Mouse (Mus musculus) liver, adult 2 months (tissue): ENCODE data around the gene Txnrd2. TPM values are rescaled to one million over a fixed set of nuclear protein-coding genes. Genes with fewer than 3 reads are reported as not detected.

Experiments used
- DNase-seq: peaks from one replicate; pipeline ENCODE4 v3.0.0-alpha.2; 2011; ENCODE audit warnings: low read depth, low spot score; ENCODE audit errors: extremely low read depth
- H3K27ac ChIP-seq: fragments of 200-500 bp; replicated peaks from 2 replicates; pipeline ENCODE4 v1.5.1; 2012; ENCODE audit warnings: low read depth, mild to moderate bottlenecking, control low read depth, inconsistent platforms, low read length; ENCODE audit not compliant: insufficient read depth
- H3K27me3 ChIP-seq: fragments of 200-500 bp; 2 replicates; pipeline ENCODE4 v1.6.1; 2012; ENCODE audit warnings: mild to moderate bottlenecking, moderate library complexity, low read length, inconsistent platforms; ENCODE audit not compliant: control insufficient read depth, insufficient read depth
- H3K36me3 ChIP-seq: fragments of 200-500 bp; 2 replicates; pipeline ENCODE4 v1.6.1; 2012; ENCODE audit warnings: low read length, inconsistent platforms; ENCODE audit not compliant: control insufficient read depth, insufficient read depth
- H3K4me1 ChIP-seq: fragments of 200-500 bp; 2 replicates; pipeline ENCODE4 v1.6.1; 2011; ENCODE audit warnings: low read length; ENCODE audit not compliant: control insufficient read depth, insufficient read depth
- H3K4me3 ChIP-seq: fragments of 200-500 bp; 2 replicates; pipeline ENCODE4 v1.5.1; 2011; ENCODE audit warnings: low read depth, mild to moderate bottlenecking, control low read depth, low read length, moderate library complexity; ENCODE audit not compliant: insufficient read depth
- H3K79me2 ChIP-seq: fragments of 200-500 bp; 2 replicates; pipeline ENCODE4 v1.6.1; 2012; ENCODE audit warnings: inconsistent platforms, mild to moderate bottlenecking, low read length, moderate library complexity; ENCODE audit not compliant: control insufficient read depth, insufficient read depth
- H3K9ac ChIP-seq: fragments of 200-500 bp; 2 replicates; pipeline ENCODE4 v1.6.1; 2012; ENCODE audit warnings: low read depth, mild to moderate bottlenecking, control low read depth, inconsistent platforms, low read length
- CTCF ChIP-seq: fragments of 200-500 bp; IDR thresholded peaks from 2 replicates; pipeline ENCODE4 v1.5.1; 2011; ENCODE audit warnings: low read depth, low read length, control low read depth
- POLR2A ChIP-seq: fragments of 200-500 bp; IDR thresholded peaks from 2 replicates; pipeline ENCODE4 v1.6.1; 2011; ENCODE audit warnings: low read length, control low read depth; ENCODE audit not compliant: insufficient read depth; ENCODE audit errors: extremely low read depth
- WGBS: fragments of 180-500 bp; shearing (Covaris S2); methylation state at CpG from one replicate; pipeline ENCODE4 v1.1.7; 2018; 5-methylcytosine and 5-hydroxymethylcytosine counted together
- polyA plus RNA-seq: library from polyadenylated mRNA; depleted of rRNA; stranded (reverse); fragments of >200 nt; gene quantifications from 2 replicates; pipeline ENCODE4 v1.2.3, GENCODE M21; 2012
- total RNA-seq: library from RNA; depleted of rRNA; stranded (reverse); fragments of >200 nt; gene quantifications from 2 replicates; pipeline ENCODE4 v1.2.3, GENCODE M21; 2014

Gene Txnrd2
- total and polyA plus RNA-seq, 2 experiments = 23.9 to 46.6 TPM

DNA sequence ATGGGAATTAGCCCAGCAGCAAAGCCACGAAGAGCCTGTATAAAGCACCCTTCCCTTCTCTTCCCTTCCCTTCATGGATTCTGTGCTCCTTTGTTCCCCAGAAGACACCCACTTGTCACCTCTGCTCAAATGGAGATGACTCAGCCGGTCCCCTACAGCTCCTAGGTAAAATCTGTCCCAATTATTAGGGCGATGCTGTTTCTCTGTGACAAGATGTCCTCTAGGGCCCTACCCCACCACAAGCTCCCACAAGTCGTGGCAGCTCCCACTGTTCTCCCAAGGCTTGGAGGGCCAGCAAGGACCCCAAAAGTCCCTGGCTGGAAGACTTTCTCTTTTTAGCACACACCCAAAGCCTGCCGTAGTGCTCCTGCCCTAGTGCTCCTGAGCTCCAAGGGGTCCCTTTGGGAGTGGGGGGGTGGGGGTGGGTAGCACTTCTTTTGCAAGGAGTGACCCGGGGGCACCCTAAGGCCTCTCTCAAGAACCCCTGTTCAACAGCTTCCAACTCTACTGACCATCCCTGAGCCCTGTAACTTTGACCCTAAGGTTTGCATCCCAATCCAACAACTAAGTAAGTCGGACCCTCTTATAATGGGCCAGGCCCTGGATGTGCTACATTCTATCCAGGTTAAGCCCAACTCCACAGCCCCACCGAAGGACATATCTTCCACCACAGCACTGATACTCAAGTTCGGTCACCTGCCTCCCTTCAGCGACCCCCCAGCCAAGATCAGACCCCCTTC, 539 bp upstream of the Txnrd2 start:
- TF ChIP-seq CTCF = no peak
- TF ChIP-seq POLR2A = no peak
- Histone ChIP-seq H3K4me1 (peaks cover 41% of the 10 kb centered on the region), H3K27me3 (no peaks in the 10 kb centered on the region), H3K36me3 (peaks cover 20% of the 10 kb centered on the region), H3K79me2 (peaks cover 25% of the 10 kb centered on the region; the same call in 1 of the 2 replicates), H3K27ac (peak overlapping the region; percentile 96), H3K4me3 (peak overlapping the region; percentile 75), H3K9ac (peak overlapping the region; percentile 97)
- DNase-seq = peak; percentile 46
- 2% methylated on average over 10 of the region's 10 CpGs for WGBS

DNA sequence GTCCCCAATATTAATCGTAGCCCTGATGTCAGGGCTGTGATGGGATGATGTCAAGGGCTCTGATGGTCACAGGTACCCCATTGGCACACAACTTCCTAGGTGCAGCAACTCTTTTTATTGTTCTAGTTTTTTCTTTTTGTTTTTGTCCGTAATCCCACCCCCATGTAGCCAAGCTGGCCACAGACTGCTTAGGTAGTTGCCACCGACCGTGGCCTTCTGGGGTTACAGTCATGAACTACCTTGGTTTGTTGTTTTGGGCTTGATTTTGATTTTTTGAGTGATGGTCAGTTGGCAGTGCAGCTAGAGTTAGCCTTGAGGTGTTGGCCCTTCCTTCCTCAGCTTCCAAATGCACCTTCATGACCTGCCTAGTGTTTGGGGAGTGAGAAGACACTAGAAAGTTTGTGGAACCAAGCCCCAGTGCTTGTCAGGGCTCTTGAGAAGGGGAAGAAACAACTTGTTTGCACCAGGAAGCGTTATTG, 657 bp downstream of the Txnrd2 start, which contains the start of gene Comt:
Comt (minus strand) TSS at position 51 of the 479 bp plus-strand sequence.
- peak within 1 kb of the TSS; percentile 75 for H3K4me3 ChIP-seq
- WGBS = 31% methylated on average over 5 of the region's 5 CpGs
- H3K79me2 ChIP-seq = peaks cover 23% of the 10 kb centered on the region; the same call in 1 of the 2 replicates
- no peak for TF ChIP-seq CTCF
- TF ChIP-seq POLR2A = no peak
- peak within 1 kb of the TSS; percentile 97 for H3K9ac ChIP-seq
- H3K36me3 ChIP-seq = peaks cover 15% of the 10 kb centered on the region
- DNase-seq = no peak
- peak within 1 kb of the TSS; percentile 96 for H3K27ac ChIP-seq
- H3K4me1 ChIP-seq = peaks cover 34% of the 10 kb centered on the region
- no peaks in the 10 kb centered on the region for H3K27me3 ChIP-seq

DNA sequence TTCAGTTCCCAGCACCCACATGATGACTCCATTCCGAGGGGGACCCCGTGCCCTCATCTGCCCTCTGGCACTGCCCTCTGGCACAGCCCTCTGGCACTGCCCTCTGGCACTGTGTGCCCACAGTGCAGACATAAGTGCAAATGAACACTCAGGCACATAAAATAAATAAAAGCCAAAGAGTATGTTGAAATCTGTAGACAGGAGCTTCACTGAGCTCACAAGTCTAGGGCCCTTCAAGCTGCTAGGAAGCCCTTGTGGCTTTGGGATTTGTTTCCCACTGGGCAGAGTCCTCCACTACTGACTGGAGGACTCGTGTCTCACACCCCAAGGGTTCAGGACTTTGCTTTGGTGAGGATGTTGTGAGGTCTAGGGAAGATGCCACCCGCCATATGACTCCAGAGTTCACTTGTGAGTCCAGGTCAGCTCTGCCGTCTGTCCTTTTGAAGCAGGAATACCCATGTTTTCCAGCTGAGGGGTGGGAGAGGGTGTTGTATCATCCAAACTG, 1.9 kb downstream of the Txnrd2 start:
- DNase-seq = peak; percentile 90
- no peaks in the 10 kb centered on the region for H3K27me3 ChIP-seq
- WGBS = 20% methylated on average over 5 of the region's 5 CpGs
- peaks cover 31% of the 10 kb centered on the region for H3K4me1 ChIP-seq
- peak overlapping the region; percentile 96 for H3K27ac ChIP-seq
- TF ChIP-seq POLR2A = no peak
- no peak for TF ChIP-seq CTCF
- no peak overlapping the region for H3K4me3 ChIP-seq
- H3K36me3 ChIP-seq = peaks cover 8% of the 10 kb centered on the region
- H3K9ac ChIP-seq = peak overlapping the region; percentile 29
- peaks cover 22% of the 10 kb centered on the region; the same call in 1 of the 2 replicates for H3K79me2 ChIP-seq

DNA sequence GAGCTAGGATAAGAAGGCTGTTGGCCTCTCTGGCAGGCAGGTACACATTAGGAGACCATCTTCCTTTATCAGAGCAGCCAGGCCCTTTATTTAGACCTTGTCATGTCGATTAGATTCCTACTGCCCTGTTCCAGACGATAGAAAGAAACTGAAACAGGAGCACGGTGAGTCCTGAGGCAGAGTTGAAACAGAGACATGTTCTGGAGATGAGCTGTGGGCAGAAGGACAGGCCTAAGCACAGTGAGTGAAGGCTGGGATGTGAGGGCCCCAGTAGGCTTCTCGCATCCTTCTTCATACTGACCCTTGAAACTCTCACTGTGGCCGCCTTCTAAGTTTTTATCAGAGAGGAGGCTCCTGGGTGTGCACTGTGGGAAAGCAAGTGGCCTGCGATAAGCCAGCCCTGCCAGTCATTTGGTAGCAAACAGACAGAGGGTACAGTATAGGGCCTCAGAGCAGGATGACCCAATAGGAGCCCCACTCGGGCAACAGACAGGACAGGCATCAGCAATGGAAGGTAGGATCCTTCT, 2.4 kb downstream of the Txnrd2 start:
- peaks cover 27% of the 10 kb centered on the region for H3K4me1 ChIP-seq
- H3K4me3 ChIP-seq = no peak overlapping the region

DNA sequence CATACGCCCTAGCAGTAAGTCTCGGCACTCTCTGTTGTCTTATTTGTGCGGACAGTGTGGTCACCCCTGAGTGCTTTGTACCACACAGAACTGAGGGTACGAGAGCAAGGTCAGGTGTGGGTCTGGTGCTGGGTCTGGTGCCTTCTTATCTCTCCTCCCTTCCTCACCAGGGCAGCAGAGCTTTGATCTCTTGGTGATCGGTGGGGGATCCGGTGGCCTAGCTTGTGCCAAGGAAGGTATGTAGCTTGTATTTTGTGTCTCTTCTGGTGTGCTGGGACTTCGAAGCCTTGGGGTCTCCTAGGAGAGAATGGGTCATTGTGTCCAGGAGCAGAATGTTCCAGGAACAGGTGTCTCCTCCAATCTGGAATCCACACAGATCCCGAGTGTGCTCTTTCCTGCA, 3.5 kb downstream of the Txnrd2 start:
- Histone ChIP-seq H3K4me3 (no peak overlapping the region), H3K27me3 (no peaks in the 10 kb centered on the region), H3K9ac (peak overlapping the region; percentile 29; the same call in 1 of the 2 replicates), H3K27ac (peak overlapping the region; percentile 90), H3K36me3 (no peaks in the 10 kb centered on the region), H3K79me2 (peaks cover 14% of the 10 kb centered on the region; the same call in 1 of the 2 replicates), H3K4me1 (peaks cover 26% of the 10 kb centered on the region)
- no peak for TF ChIP-seq POLR2A
- TF ChIP-seq CTCF = no peak
- WGBS = 89% methylated on average over 8 of the region's 8 CpGs
- DNase-seq = no peak

More for the DNA sequence above, 2.4 kb downstream of the Txnrd2 start:
- no peak for DNase-seq
- peak overlapping the region; percentile 29 for H3K9ac ChIP-seq
- peaks cover 22% of the 10 kb centered on the region; the same call in 1 of the 2 replicates for H3K79me2 ChIP-seq
- H3K27ac ChIP-seq = peak overlapping the region; percentile 90
- peaks cover 4% of the 10 kb centered on the region; the same call in 1 of the 2 replicates for H3K36me3 ChIP-seq
- H3K27me3 ChIP-seq = no peaks in the 10 kb centered on the region
- WGBS = 40% methylated on average over 7 of the region's 7 CpGs
- TF ChIP-seq CTCF = no peak
- TF ChIP-seq POLR2A = no peak
